8 mouse cellular contexts compared by ENCODE assay signal in genomic region chr14:52104677-52105285, GRCm38 (mm10). TPM values are rescaled to one million over a fixed set of nuclear protein-coding genes. Genes with fewer than 3 reads are reported as not detected.
DNase-seq lines count a peak whose midpoint lies in the region; ATAC-seq lines count a peak whose summit lies in the region.

No protein-coding gene starts in this region.

- no peak for DNase-seq in heart, postnatal 4 days
- DNase-seq in ES-CJ7 (ENCODE audit: low read depth, low spot score): peak; percentile 30
- DNase-seq in adrenal gland, adult (ENCODE audit: inconsistent age in 2 of 2, low spot score in 1 of 2): no peak
- DNase-seq in urinary bladder, postnatal 36 days (ENCODE audit: low spot score in 2 of 2): no peak
- no peak for DNase-seq in spleen, postnatal 14 days (ENCODE audit: low spot score in 2 of 2)

- peaks cover 5% of the 10 kb centered on the region; the same call in 1 of the 2 replicates for H3K4me1 ChIP-seq in heart, embryonic 11.5 days (ENCODE audit: control insufficient read depth, insufficient read depth, low read length)
- peaks cover 24% of the 10 kb centered on the region for H3K4me1 ChIP-seq in heart, embryonic 16.5 days (ENCODE audit: control insufficient read depth, insufficient read depth, low read length)
- peaks cover 34% of the 10 kb centered on the region for H3K4me1 ChIP-seq in megakaryocyte, embryonic 14.5 days

- no peaks in the 10 kb centered on the region for H3K27me3 ChIP-seq in heart, embryonic 11.5 days (ENCODE audit: control insufficient read depth, insufficient read depth, low read length)
- H3K27me3 ChIP-seq in heart, embryonic 16.5 days (ENCODE audit: control insufficient read depth, insufficient read depth, low read length): no peaks in the 10 kb centered on the region
- H3K27me3 ChIP-seq in megakaryocyte, embryonic 14.5 days (replicated peaks): no peaks in the 10 kb centered on the region

- peak overlapping the region; percentile 43 for H3K4me3 ChIP-seq in heart, embryonic 11.5 days (ENCODE audit: low read depth, low read length)
- peak overlapping the region; percentile 39 for H3K4me3 ChIP-seq in heart, embryonic 16.5 days (ENCODE audit: low read length)
- H3K4me3 ChIP-seq in megakaryocyte, embryonic 14.5 days (replicated peaks): peak overlapping the region; percentile 99

- peaks cover 3% of the 10 kb centered on the region; the same call in 1 of the 2 replicates for H3K36me3 ChIP-seq in heart, embryonic 11.5 days (ENCODE audit: control insufficient read depth, insufficient read depth, low read length)
- H3K36me3 ChIP-seq in heart, embryonic 16.5 days (ENCODE audit: control insufficient read depth, insufficient read depth): 0 out of 2 replicates have a peak, but pooled peaks cover 2% of the 10 kb centered on the region
- peaks cover 17% of the 10 kb centered on the region for H3K36me3 ChIP-seq in megakaryocyte, embryonic 14.5 days (replicated peaks; ENCODE audit: low read length)

- H3K9me3 ChIP-seq in heart, embryonic 11.5 days (replicated peaks; ENCODE audit: control insufficient read depth, low read length): no peaks in the 10 kb centered on the region
- no peaks in the 10 kb centered on the region for H3K9me3 ChIP-seq in heart, embryonic 16.5 days (replicated peaks; ENCODE audit: control insufficient read depth, low read length)
- no peaks in the 10 kb centered on the region for H3K9me3 ChIP-seq in megakaryocyte, embryonic 14.5 days

- H3K9ac ChIP-seq in heart, embryonic 11.5 days (ENCODE audit: low read depth, low read length): peak overlapping the region; percentile 79
- peak overlapping the region; percentile 67 for H3K9ac ChIP-seq in heart, embryonic 16.5 days (ENCODE audit: low read length)

- peak overlapping the region; percentile 91 for H3K27ac ChIP-seq in heart, embryonic 11.5 days (ENCODE audit: low read depth, low read length)
- peak overlapping the region; percentile 97 for H3K27ac ChIP-seq in heart, embryonic 16.5 days (ENCODE audit: low read length)

- H3K4me2 ChIP-seq in heart, embryonic 11.5 days: peak overlapping the region; percentile 73
- H3K4me2 ChIP-seq in heart, embryonic 16.5 days (ENCODE audit: low read depth, low read length): peak overlapping the region; percentile 60

- 38% methylated on average over 7 of the region's 7 CpGs for WGBS in heart, embryonic 11.5 days (ENCODE audit: insufficient replicate concordance)
- WGBS in heart, embryonic 16.5 days: 35% methylated on average over 7 of the region's 7 CpGs

- peak; percentile 2; the same call in 1 of the 2 replicates for ATAC-seq in heart, embryonic 11.5 days (replicated peaks; ENCODE audit: insufficient number of reproducible peaks, low FRiP score, low TSS enrichment)
- no peak; the same call in 1 of the 2 replicates for ATAC-seq in heart, embryonic 16.5 days (replicated peaks; ENCODE audit: extremely low read depth, insufficient read depth, low FRiP score)

RNA-seq across cellular contexts. Expression of gene Hnrnpc, which starts 1.0 kb away (rescaled TPM):
- polyA plus RNA-seq in heart, embryonic 11.5 days (2014; fragmentation: Nextera tagmentation; extraction: Ambion mirVana): 456 and 484 TPM in 2 replicates
- total RNA-seq in heart, postnatal 4 days (2021): 100 to 1,000 TPM; 183 to 190 TPM
- polyA plus RNA-seq in heart, embryonic 16.5 days (2015; fragmentation: Nextera tagmentation; extraction: Ambion mirVana): 337 and 412 TPM in 2 replicates
- polyA plus RNA-seq in megakaryocyte, embryonic 14.5 days (2012; ENCODE audit: insufficient read depth, low replicate concordance): 1.1 and 32.3 TPM in 2 replicates

RNA-seq across cellular contexts. Expression of gene Rpgrip1, which starts 5.7 kb away (rescaled TPM):
- polyA plus RNA-seq in heart, embryonic 11.5 days (2014; fragmentation: Nextera tagmentation; extraction: Ambion mirVana): 46.5 and 49.7 TPM in 2 replicates
- total RNA-seq in heart, postnatal 4 days (2021): under 1 TPM; 0.55 to 0.59 TPM
- 24.7 and 29.5 TPM in 2 replicates for polyA plus RNA-seq in heart, embryonic 16.5 days (2015; fragmentation: Nextera tagmentation; extraction: Ambion mirVana)
- not detected in 2 replicates for polyA plus RNA-seq in megakaryocyte, embryonic 14.5 days (2012; ENCODE audit: insufficient read depth, low replicate concordance)

Comparison
In these comparisons a context has a peak if more than half of its experiments do, and no peak if none do; other contexts are left out.
1. H3K4me3 ChIP-seq: peak in every context shown above with its lines; median percentile 99 in megakaryocyte, embryonic 14.5 days; 43 in heart, embryonic 11.5 days; 39 in heart, embryonic 16.5 days.
2. RNA of gene Hnrnpc, which starts 1.0 kb away (polyA plus RNA-seq): 456 to 484 TPM in heart, embryonic 11.5 days and 337 to 412 TPM in heart, embryonic 16.5 days; 1.1 to 32.3 TPM in megakaryocyte, embryonic 14.5 days; every median in the first group is over 10 times any median in the second.
3. RNA of gene Rpgrip1, which starts 5.7 kb away (polyA plus RNA-seq): 46.5 to 49.7 TPM in heart, embryonic 11.5 days and 24.7 to 29.5 TPM in heart, embryonic 16.5 days; not detected in megakaryocyte, embryonic 14.5 days; every median in the first group is over 10 times any median in the second.